Mouse (Mus musculus) limb, embryonic 15.5 days (tissue): ENCODE results near the gene Snx21. TPM values are rescaled to one million over a fixed set of nuclear protein-coding genes. Genes with fewer than 3 reads are reported as not detected.

Experiments used
- ATAC-seq: fragments of 200-750 bp; cut with Nextera tagmentation; 2 replicates; pipeline ENCODE4 v1.8.0; 2017; ENCODE audit warnings: low read depth, moderate TSS enrichment; ENCODE audit not compliant: insufficient number of reproducible peaks, low FRiP score, low TSS enrichment
- H3K27ac ChIP-seq: fragments of 300-500 bp; sonication (generic); 2 replicates; pipeline ENCODE4 v1.5.1; 2015; ENCODE audit warnings: moderate library complexity, mild to moderate bottlenecking, inconsistent platforms
- H3K27me3 ChIP-seq: fragments of 300-500 bp; sonication (generic); 2 replicates; pipeline ENCODE4 v1.6.1; 2015; ENCODE audit warnings: inconsistent platforms
- H3K36me3 ChIP-seq: fragments of 300-500 bp; sonication (generic); 2 replicates; pipeline ENCODE4 v1.6.1; 2015; ENCODE audit warnings: inconsistent platforms
- H3K4me1 ChIP-seq: fragments of 300-500 bp; sonication (generic); 2 replicates; pipeline ENCODE4 v1.6.1; 2015; ENCODE audit warnings: inconsistent platforms
- H3K4me2 ChIP-seq: fragments of 300-500 bp; sonication (generic); 2 replicates; pipeline ENCODE4 v1.6.1; 2015; ENCODE audit warnings: mild to moderate bottlenecking, inconsistent platforms
- H3K4me3 ChIP-seq: fragments of 300-500 bp; sonication (generic); 2 replicates; pipeline ENCODE4 v1.5.1; 2015; ENCODE audit warnings: mild to moderate bottlenecking, inconsistent platforms
- H3K9ac ChIP-seq: fragments of 300-500 bp; sonication (generic); 2 replicates; pipeline ENCODE4 v1.6.1; 2015; ENCODE audit warnings: inconsistent platforms
- H3K9me3 ChIP-seq: fragments of 300-500 bp; sonication (generic); 2 replicates; pipeline ENCODE4 v1.6.1; 2016; ENCODE audit warnings: inconsistent platforms
- WGBS: fragments of 180-500 bp; shearing (Covaris S2); methylation state at CpG from one replicate; pipeline ENCODE4 v1.1.7; 2015; 5-methylcytosine and 5-hydroxymethylcytosine counted together
- polyA plus RNA-seq: library from polyadenylated mRNA; unstranded; fragments of >200 nt; fragmentation: Nextera tagmentation; extraction: Ambion mirVana; gene quantifications from 2 replicates; pipeline ENCODE4 v1.2.1, GENCODE M21; 2015

Gene Snx21
- polyA plus RNA-seq, 1 experiment from 2014 or later: 33.8 TPM

DNA sequence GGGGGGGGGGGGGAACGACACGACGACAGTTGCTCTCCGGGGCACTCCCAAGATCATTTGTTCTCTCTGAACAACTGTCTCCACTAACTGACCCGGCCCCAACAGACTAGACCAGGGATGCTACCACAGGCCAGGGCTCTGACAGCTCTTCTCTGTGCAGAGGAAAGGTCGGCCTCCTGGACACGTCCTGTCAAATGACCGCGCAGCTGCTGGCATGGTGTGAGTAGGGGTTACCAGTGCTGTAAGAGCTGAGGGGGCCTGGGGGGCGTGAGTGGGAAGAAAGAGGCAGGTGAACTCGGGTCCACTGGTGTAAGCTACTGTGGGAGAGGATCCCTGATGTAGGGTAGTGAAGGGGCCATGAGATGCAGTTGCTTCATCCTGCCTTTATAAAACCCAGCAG, 27.8 kb upstream of the Snx21 start:
- H3K9me3 ChIP-seq: no peaks in the 10 kb centered on the region
- H3K27ac ChIP-seq: no peak overlapping the region; the same call in 1 of the 2 replicates
- no peak overlapping the region for H3K4me2 ChIP-seq
- ATAC-seq: no peak
- H3K36me3 ChIP-seq: peaks cover 98% of the 10 kb centered on the region
- H3K9ac ChIP-seq: no peak overlapping the region
- no peaks in the 10 kb centered on the region for H3K4me1 ChIP-seq
- no peak overlapping the region for H3K4me3 ChIP-seq
- 86% methylated on average over 11 of the region's 11 CpGs for WGBS
- H3K27me3 ChIP-seq: no peaks in the 10 kb centered on the region

DNA sequence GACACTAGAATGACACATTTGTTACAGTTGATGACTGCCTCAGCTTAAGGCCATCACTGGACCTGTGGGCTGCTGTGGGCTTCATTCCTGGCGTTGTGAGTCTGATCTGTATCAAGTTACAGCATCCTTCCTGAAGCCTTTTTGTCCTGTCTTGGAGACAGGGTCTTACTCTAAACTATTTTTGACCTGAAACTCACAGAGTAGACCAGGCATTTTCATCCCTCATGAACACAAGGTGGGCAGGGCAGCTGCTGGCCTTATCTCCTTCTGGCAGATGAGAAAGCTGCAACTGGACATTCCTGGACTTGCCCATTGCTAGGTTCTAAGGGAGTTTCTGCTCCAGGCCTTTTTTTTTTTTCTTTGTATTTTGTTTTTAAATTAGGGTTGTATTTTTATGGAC, 26.9 kb upstream of the Snx21 start:
- no peaks in the 10 kb centered on the region for H3K9me3 ChIP-seq
- no peak for ATAC-seq
- no peak overlapping the region for H3K4me3 ChIP-seq
- no peak overlapping the region for H3K27ac ChIP-seq
- WGBS: 66% methylated on average over 1 of the region's 1 CpGs
- H3K4me2 ChIP-seq: no peak overlapping the region
- H3K27me3 ChIP-seq: no peaks in the 10 kb centered on the region
- H3K36me3 ChIP-seq: peaks cover 100% of the 10 kb centered on the region
- H3K4me1 ChIP-seq: no peaks in the 10 kb centered on the region
- H3K9ac ChIP-seq: no peak overlapping the region

DNA sequence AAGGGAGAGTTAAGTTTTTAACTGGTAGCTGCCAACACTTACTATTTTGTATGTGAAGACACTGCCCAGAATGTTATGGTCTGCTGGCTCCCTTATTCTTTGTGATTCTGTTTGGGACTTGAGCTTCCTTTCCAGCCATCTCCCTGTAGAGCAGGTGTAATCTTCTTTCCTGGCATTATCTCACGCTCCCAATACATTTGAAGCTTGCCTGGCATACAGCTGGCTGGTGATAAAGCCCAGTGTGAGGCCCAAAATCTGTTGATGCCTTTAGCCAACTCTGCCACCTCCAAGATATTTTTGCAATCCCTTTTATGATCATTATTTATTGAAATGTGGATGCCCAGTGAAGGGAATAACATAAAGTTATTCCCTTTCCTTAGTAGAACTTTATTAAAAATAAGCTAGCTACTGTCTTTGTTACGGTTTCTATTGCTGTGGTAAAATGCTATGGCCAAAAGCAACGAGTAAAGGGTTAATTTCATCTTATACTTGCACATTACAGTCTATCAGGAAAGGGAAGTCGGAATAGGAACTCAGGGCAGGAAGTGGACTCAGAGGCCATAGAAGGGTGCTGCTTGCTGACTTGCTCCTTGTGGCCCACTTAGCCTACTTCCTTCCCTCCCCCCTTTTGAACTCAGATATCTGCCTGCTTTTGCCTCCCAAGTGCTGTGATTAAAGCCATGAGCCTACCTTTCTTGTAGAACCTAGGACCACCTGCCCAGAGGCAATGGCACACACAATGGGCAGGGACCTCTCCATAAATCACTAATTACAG, 25.4 kb upstream of the Snx21 start:
- Histone ChIP-seq H3K4me2 (no peak overlapping the region), H3K9ac (no peak overlapping the region), H3K4me3 (no peak overlapping the region), H3K9me3 (no peaks in the 10 kb centered on the region), H3K27me3 (no peaks in the 10 kb centered on the region), H3K27ac (no peak overlapping the region), H3K4me1 (no peaks in the 10 kb centered on the region), H3K36me3 (peaks cover 94% of the 10 kb centered on the region)
- 88% methylated on average over 4 of the region's 4 CpGs for WGBS
- ATAC-seq: no peak

DNA sequence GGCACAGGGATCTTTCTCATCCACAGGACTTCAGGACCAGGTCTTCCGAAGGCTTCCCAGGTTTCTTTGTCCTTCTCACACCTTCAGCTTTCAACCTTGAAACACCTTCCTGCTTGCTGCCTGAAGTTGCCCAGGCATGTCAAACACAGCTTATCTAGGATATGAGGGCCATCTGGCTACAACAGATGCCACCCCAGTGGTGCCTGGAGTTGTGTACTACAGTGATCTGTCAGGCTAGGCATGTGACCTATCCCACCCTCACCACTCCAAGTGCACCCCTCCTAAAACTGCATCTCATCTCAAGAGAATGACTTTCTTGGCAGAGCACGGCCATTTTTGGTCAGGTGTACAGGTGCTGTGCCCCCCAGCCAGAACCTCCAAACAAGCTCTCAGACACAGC, 24.1 kb upstream of the Snx21 start:
- Histone ChIP-seq H3K4me3 (no peak overlapping the region), H3K9me3 (no peaks in the 10 kb centered on the region), H3K27me3 (no peaks in the 10 kb centered on the region), H3K27ac (no peak overlapping the region), H3K4me2 (no peak overlapping the region), H3K4me1 (no peaks in the 10 kb centered on the region), H3K36me3 (peaks cover 94% of the 10 kb centered on the region), H3K9ac (no peak overlapping the region)
- 90% methylated on average over 2 of the region's 2 CpGs for WGBS
- ATAC-seq: no peak

DNA sequence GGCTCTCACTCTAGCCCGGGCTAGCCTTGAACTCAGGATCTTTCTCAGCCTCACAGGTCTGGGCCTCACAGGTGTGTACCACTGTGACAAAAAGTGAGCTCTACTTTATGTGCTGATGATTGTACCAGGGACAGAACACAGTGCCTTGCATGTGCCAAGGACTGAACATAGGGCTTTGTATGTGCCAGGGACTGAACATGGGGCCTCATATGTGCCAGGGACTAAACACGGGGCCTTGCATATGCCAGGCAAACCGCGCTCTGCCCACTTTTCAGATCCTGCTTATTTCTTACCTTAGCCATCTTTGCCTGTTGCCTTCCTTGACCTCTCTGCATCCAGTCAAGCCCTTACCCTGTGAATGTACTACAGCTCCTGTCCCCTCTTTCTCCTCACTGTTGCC, 23.7 kb upstream of the Snx21 start:
- no peaks in the 10 kb centered on the region for H3K27me3 ChIP-seq

DNA sequence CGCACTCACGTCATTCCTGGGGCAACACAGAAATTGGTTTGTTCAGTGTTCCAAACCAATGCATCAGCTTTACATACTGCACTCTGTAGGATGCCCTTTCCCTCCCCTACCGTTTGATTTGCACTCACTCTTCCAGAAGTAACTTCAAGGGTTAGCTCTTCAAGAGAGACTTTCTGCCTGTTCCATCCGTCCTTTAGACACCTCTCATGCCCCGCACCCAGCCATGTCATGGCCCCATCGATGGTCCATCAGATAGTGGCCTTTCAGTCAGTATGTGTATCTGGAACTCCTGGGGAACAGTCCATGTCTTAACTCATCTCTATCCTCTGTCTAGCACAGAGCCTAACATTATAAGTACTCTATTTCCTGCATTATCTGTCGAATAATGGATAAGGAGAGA, 23.0 kb upstream of the Snx21 start:
- 91% methylated on average over 7 of the region's 7 CpGs for WGBS
- Histone ChIP-seq H3K4me3 (no peak overlapping the region), H3K4me2 (no peak overlapping the region), H3K9ac (no peak overlapping the region), H3K4me1 (no peaks in the 10 kb centered on the region), H3K9me3 (no peaks in the 10 kb centered on the region), H3K27me3 (no peaks in the 10 kb centered on the region), H3K36me3 (peaks cover 94% of the 10 kb centered on the region), H3K27ac (no peak overlapping the region)
- no peak for ATAC-seq

More for the DNA sequence above, 23.7 kb upstream of the Snx21 start:
- Histone ChIP-seq H3K4me3 (no peak overlapping the region), H3K9ac (no peak overlapping the region), H3K27ac (no peak overlapping the region), H3K36me3 (peaks cover 94% of the 10 kb centered on the region), H3K9me3 (no peaks in the 10 kb centered on the region), H3K4me2 (no peak overlapping the region), H3K4me1 (no peaks in the 10 kb centered on the region)
- 92% methylated on average over 4 of the region's 4 CpGs for WGBS
- no peak for ATAC-seq

DNA sequence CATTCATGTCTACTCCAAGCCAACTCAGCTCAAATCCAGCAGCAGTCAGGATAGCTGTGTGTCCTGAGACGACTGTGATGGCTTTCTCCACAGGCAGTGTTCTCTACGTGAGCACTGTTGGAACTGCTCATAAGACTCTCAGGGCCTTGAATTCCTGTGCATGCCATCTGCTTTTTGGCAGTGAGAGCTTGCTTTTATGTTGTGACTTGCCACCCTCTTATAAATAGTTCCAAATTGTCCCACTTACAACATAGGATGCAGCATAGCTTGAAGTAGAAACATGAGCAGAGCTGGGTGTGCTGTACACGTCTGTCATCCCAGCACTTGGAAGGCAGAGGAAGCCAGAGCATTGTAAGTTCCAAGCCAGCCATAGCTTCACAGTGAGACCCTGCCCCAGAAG, 19.8 kb upstream of the Snx21 start:
- H3K36me3 ChIP-seq: peaks cover 70% of the 10 kb centered on the region
- peaks cover 11% of the 10 kb centered on the region for H3K4me1 ChIP-seq
- 74% methylated on average over 3 of the region's 3 CpGs for whole genome bisulfite sequencing

DNA sequence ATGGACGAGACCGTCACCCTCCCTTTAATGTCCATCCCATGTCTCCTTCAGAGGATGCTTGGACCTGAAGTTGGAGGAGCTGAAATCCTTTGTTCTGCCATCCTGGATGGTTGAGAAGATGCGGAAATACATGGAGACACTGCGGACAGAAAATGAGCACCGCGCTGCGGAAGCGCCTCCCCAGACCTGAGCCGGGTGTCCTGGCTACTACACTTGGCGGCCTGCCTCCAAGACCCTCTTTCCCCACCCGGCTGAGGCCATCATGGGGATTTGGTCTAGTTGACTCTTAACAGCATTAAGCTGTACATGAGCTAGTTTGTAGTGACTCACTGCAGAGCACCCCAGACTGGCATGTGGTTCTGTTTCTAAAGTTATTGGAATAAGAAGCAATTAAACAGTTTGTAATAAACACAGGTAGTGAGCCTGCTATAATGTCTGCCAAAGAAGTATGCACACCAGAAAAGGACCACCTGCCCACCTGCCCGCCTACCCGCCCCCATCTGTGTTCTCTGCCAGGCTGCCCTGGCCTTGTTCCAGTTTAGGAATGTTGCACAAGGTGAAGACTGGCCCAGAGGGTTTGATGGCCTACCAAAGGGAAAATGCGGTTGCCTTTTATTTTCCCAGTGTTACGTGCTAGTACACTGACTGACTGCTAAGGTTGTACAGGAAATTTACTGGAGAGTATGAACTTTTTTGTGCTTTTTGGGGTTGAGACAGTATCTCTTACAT, 17.6 kb upstream of the Snx21 start:
- no peak overlapping the region for H3K4me2 ChIP-seq
- peaks cover 61% of the 10 kb centered on the region for H3K36me3 ChIP-seq
- H3K4me1 ChIP-seq: peaks cover 26% of the 10 kb centered on the region
- WGBS: 82% methylated on average over 15 of the region's 15 CpGs
- 0 out of 2 replicates have a peak overlapping the region, but pooled peaks have one; percentile 33 for H3K27ac ChIP-seq
- no peak overlapping the region for H3K9ac ChIP-seq
- no peak overlapping the region for H3K4me3 ChIP-seq
- no peaks in the 10 kb centered on the region for H3K9me3 ChIP-seq
- no peaks in the 10 kb centered on the region for H3K27me3 ChIP-seq
- no peak for ATAC-seq

More for the DNA sequence above, 19.8 kb upstream of the Snx21 start:
- no peak for ATAC-seq
- no peak overlapping the region for H3K27ac ChIP-seq
- H3K9ac ChIP-seq: no peak overlapping the region
- no peaks in the 10 kb centered on the region for H3K27me3 ChIP-seq
- H3K4me3 ChIP-seq: no peak overlapping the region
- H3K4me2 ChIP-seq: no peak overlapping the region
- no peaks in the 10 kb centered on the region for H3K9me3 ChIP-seq

DNA sequence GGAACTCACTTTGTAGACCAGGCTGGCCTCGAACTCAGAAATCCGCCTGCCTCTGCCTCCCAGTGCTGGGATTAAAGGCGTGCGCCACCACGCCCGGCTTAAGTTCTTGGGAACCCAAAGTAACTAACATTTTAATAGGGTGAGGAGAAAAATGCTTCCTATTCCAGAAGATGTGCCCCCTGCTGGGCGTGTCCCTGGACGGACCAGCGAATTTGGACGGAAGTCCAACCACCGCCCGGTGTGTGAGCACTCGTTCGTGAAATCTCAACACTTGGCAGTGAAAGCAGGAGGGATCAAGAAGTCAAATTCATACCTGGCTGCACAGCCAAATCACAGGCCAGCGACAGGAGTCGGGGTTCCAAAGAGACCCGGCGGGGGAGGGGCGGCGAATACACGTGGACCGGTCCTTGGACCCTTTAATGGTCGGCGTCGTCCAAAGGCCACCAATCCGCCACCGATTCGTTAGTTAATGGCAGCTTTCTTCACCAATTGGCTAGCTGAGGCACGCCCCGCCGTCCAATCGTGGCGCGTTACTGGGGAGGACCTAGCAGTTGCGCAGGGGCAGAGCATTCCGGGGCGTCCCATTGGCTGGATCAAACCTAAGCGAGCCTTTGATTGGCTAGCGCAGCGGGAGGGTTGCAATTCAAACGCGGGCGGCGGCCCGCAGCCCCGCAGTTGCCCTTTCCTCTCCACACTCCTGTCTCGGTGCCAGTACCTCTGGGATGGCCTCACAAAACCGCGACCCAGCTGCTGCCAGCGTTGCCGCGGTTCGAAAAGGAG, 16.2 kb upstream of the Snx21 start, which contains the start of gene Ube2c:
Gene Ube2c, plus strand, starts transcription at position 641 of the 780 bp plus-strand sequence.
- Histone ChIP-seq H3K9me3 (no peaks in the 10 kb centered on the region), H3K9ac (peak within 1 kb of the TSS; percentile 72), H3K27ac (peak within 1 kb of the TSS; percentile 74), H3K27me3 (no peaks in the 10 kb centered on the region), H3K4me2 (peak within 1 kb of the TSS; percentile 94), H3K4me3 (peak within 1 kb of the TSS; percentile 88), H3K36me3 (peaks cover 56% of the 10 kb centered on the region), H3K4me1 (peaks cover 26% of the 10 kb centered on the region)
- 2% methylated on average over 53 of the region's 53 CpGs for WGBS
- peak; percentile 98 for ATAC-seq

DNA sequence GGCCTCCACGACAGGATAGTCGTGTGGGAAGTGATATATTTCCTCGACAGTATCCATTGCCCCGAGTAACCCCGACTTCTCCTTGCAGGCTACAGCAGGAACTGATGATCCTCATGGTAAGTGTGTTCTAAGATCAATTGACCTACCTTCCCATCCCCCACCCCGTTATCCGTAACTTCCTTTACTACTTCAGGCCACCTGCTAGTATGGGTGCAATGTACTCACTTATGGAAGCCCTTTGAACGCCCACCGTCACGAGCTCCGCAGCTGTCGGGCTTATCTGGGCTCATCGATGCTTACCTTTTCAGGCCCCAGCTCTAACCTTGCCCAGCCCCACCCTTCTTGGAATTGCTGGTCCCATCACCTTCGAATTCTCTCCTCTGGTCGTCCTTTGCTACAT, 15.3 kb upstream of the Snx21 start:
- peak overlapping the region; percentile 88 for H3K4me3 ChIP-seq
- H3K36me3 ChIP-seq: peaks cover 48% of the 10 kb centered on the region
- 2% methylated on average over 15 of the region's 15 CpGs for whole genome bisulfite sequencing
- H3K27me3 ChIP-seq: no peaks in the 10 kb centered on the region
- peaks cover 26% of the 10 kb centered on the region for H3K4me1 ChIP-seq
- ATAC-seq: no peak
- H3K9me3 ChIP-seq: no peaks in the 10 kb centered on the region
- H3K27ac ChIP-seq: peak overlapping the region; percentile 43; the same call in 1 of the 2 replicates
- H3K9ac ChIP-seq: peak overlapping the region; percentile 72
- peak overlapping the region; percentile 94 for H3K4me2 ChIP-seq

DNA sequence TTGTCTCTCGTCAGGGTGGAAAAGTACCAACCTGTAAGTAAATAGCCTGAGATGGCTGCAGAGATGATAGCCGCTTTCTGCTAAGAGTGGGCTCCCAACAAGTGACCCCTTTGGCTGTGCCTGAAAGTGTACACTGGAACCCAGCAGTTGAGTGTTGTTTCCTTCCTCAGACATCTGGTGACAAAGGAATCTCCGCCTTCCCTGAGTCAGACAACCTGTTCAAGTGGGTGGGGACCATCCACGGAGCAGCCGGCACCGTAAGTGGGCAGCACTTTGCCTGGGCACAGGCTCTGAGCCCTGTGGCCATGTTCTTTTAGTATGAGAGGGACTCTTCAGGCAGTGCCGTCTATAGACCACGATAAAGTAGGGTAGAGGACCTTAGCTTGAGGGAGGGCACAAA, 14.5 kb upstream of the Snx21 start:
- no peak for ATAC-seq
- H3K36me3 ChIP-seq: peaks cover 40% of the 10 kb centered on the region
- no peaks in the 10 kb centered on the region for H3K9me3 ChIP-seq
- H3K27ac ChIP-seq: no peak overlapping the region
- H3K9ac ChIP-seq: 0 out of 2 replicates have a peak overlapping the region, but pooled peaks have one; percentile 2
- no peaks in the 10 kb centered on the region for H3K27me3 ChIP-seq
- peaks cover 26% of the 10 kb centered on the region for H3K4me1 ChIP-seq
- H3K4me3 ChIP-seq: peak overlapping the region; percentile 88
- WGBS: 71% methylated on average over 8 of the region's 8 CpGs
- H3K4me2 ChIP-seq: peak overlapping the region; percentile 94
